Mouse (Mus musculus): ENCODE measurements at regions not wholly inside any gene's neighbourhood (a gene's known extent, or its start where the extent isn't known, plus 50 kb on each side); places are given as distances from the start of the nearest gene placed in this dataset.

GRCm38 (mm10) chr4:34485574-34485973, 65.2 kb upstream of the Akirin2 start:
- Histone ChIP-seq H3K27ac (ENCODE audit: control insufficient read depth, low read depth, low read length) (no peak overlapping the region), H3K9ac (ENCODE audit: control insufficient read depth, low read depth, low read length, poor library complexity, severe bottlenecking) (no peak overlapping the region), H3K27me3 (ENCODE audit: control insufficient read depth in 1 of 2, insufficient read depth in 2 of 2, low read length in 2 of 2) (no peaks in the 10 kb centered on the region), H3K79me2 (ENCODE audit: control insufficient read depth, insufficient read depth, low read length, poor library complexity) (no peaks in the 10 kb centered on the region), H3K9me3 (replicated peaks; ENCODE audit: insufficient read depth, low read length) (no peaks in the 10 kb centered on the region), H3K36me3 (ENCODE audit: control insufficient read depth in 1 of 2, insufficient read depth in 2 of 2, low read length in 2 of 2) (no peaks in the 10 kb centered on the region), H3K4me1 (ENCODE audit: control insufficient read depth in 1 of 2, insufficient read depth in 2 of 2, low read length in 2 of 2) (no peaks in the 10 kb centered on the region), H3K4me3 (ENCODE audit: control insufficient read depth in 1 of 2, insufficient read depth in 1 of 2, low read depth in 2 of 2, low read length in 2 of 2) (no peak overlapping the region)
- DNase-seq (ENCODE audit: low read depth, low spot score), result no peak
- TF ChIP-seq MAZ (IDR thresholded peaks at IDR 0.05; ENCODE audit: low read depth, low read length) (no peak), POLR2A (IDR thresholded peaks at IDR 0.05; ENCODE audit: control insufficient read depth in 1 of 2, insufficient read depth in 1 of 2, low read depth in 1 of 2, low read length in 2 of 2, poor library complexity in 1 of 2) (no peak), MYB (IDR thresholded peaks at IDR 0.05; ENCODE audit: low read depth, low read length) (no peak)

- Histone ChIP-seq H3K27me3 (ENCODE audit: control insufficient read depth in 1 of 2, insufficient read depth in 2 of 2, low read length in 2 of 2) (peaks cover 0 to 2% of the 10 kb centered on the region in 2 experiments; a peak in 1 of 4 replicates), H3K36me3 (ENCODE audit: control insufficient read depth in 1 of 2, insufficient read depth in 2 of 2, low read length in 2 of 2) (peaks cover 0 to 4% of the 10 kb centered on the region in 2 experiments; a peak in 2 of 4 replicates), H3K9me3 (replicated peaks; ENCODE audit: insufficient read depth, low read length) (no peaks in the 10 kb centered on the region), H3K9ac (ENCODE audit: control insufficient read depth, low read depth, low read length, poor library complexity, severe bottlenecking) (no peak overlapping the region), H3K4me3 (ENCODE audit: control insufficient read depth in 1 of 2, insufficient read depth in 1 of 2, low read depth in 2 of 2, low read length in 2 of 2) (no peak overlapping the region), H3K27ac (ENCODE audit: control insufficient read depth, low read depth, low read length) (no peak overlapping the region), H3K4me1 (ENCODE audit: control insufficient read depth in 1 of 2, insufficient read depth in 2 of 2, low read length in 2 of 2) (peaks cover 0 to 4% of the 10 kb centered on the region in 2 experiments; a peak in 1 of 4 replicates), H3K79me2 (ENCODE audit: control insufficient read depth, insufficient read depth, low read length, poor library complexity) (no peaks in the 10 kb centered on the region)
- TF ChIP-seq JUND (IDR thresholded peaks at IDR 0.05; ENCODE audit: low read depth, low read length) (no peak), MAZ (IDR thresholded peaks at IDR 0.05; ENCODE audit: low read depth, low read length) (no peak), POLR2A (IDR thresholded peaks at IDR 0.05; ENCODE audit: control insufficient read depth in 1 of 2, insufficient read depth in 1 of 2, low read depth in 1 of 2, low read length in 2 of 2, poor library complexity in 1 of 2) (no peak), CHD2 (IDR thresholded peaks at IDR 0.05; ENCODE audit: low read length) (no peak), GATA1 (IDR thresholded peaks at IDR 0.05; ENCODE audit: low read depth, low read length) (0 out of 2 replicates have a peak, but pooled peaks have one; percentile 19), HCFC1 (IDR thresholded peaks at IDR 0.05; ENCODE audit: low read depth, low read length) (no peak), CTCF (IDR thresholded peaks at IDR 0.05 in 2 of 3, conservative IDR thresholded peaks at IDR 0.05 in 1 of 3; ENCODE audit: control insufficient read depth in 1 of 3, insufficient read depth in 1 of 3, low read depth in 2 of 3, low read length in 3 of 3, poor library complexity in 1 of 3, severe bottlenecking in 1 of 3) (no peak)
- peak; percentile 27 for DNase-seq (ENCODE audit: low read depth, low spot score)
Measured at GRCm38 (mm10) chr4:34494961-34495723, 55.6 kb upstream of the Akirin2 start.

GRCm38 (mm10) chr4:34498325-34498724, 52.4 kb upstream of the Akirin2 start:
- H3K4me3 ChIP-seq (ENCODE audit: control insufficient read depth in 1 of 2, insufficient read depth in 1 of 2, low read depth in 2 of 2, low read length in 2 of 2), result no peak overlapping the region
- H3K27ac ChIP-seq (ENCODE audit: control insufficient read depth, low read depth, low read length), result no peak overlapping the region
- H3K27me3 ChIP-seq (ENCODE audit: control insufficient read depth in 1 of 2, insufficient read depth in 2 of 2, low read length in 2 of 2), result no peaks in the 10 kb centered on the region
- no peak for DNase-seq (ENCODE audit: low read depth, low spot score)
- no peak overlapping the region for H3K9ac ChIP-seq (ENCODE audit: control insufficient read depth, low read depth, low read length, poor library complexity, severe bottlenecking)
- TF ChIP-seq POLR2A (IDR thresholded peaks at IDR 0.05; ENCODE audit: control insufficient read depth in 1 of 2, insufficient read depth in 1 of 2, low read depth in 1 of 2, low read length in 2 of 2, poor library complexity in 1 of 2) (no peak), USF1 (IDR thresholded peaks at IDR 0.05; ENCODE audit: low read depth, low read length) (no peak), ZNF384 (IDR thresholded peaks at IDR 0.05; ENCODE audit: low read depth, low read length) (no peak), ZKSCAN1 (IDR thresholded peaks at IDR 0.05; ENCODE audit: low read depth, low read length) (no peak), EP300 (IDR thresholded peaks at IDR 0.05; ENCODE audit: low read depth in 1 of 2, low read length in 2 of 2) (no peak), BHLHE40 (IDR thresholded peaks at IDR 0.05; ENCODE audit: borderline replicate concordance, low read depth, low read length) (no peak), GATA1 (IDR thresholded peaks at IDR 0.05; ENCODE audit: low read depth, low read length) (no peak)
- peaks cover 0 to 4% of the 10 kb centered on the region in 2 experiments; a peak in 2 of 4 replicates for H3K36me3 ChIP-seq (ENCODE audit: control insufficient read depth in 1 of 2, insufficient read depth in 2 of 2, low read length in 2 of 2)
- H3K79me2 ChIP-seq (ENCODE audit: control insufficient read depth, insufficient read depth, low read length, poor library complexity), result no peaks in the 10 kb centered on the region
- no peaks in the 10 kb centered on the region for H3K9me3 ChIP-seq (replicated peaks; ENCODE audit: insufficient read depth, low read length)
- peaks cover 0 to 4% of the 10 kb centered on the region in 2 experiments; a peak in 1 of 4 replicates for H3K4me1 ChIP-seq (ENCODE audit: control insufficient read depth in 1 of 2, insufficient read depth in 2 of 2, low read length in 2 of 2)
